Mouse (Mus musculus) hematopoietic stem cell, adult 5-6 weeks (primary cell): ENCODE data around the gene Chst5. TPM values are rescaled to one million over a fixed set of nuclear protein-coding genes. Genes with fewer than 3 reads are reported as not detected.
"Not testable (repeated sequence)": the region's sequence is repeated elsewhere in the genome, so short reads cannot be mapped to it uniquely, and the experiment has no call there.

Experiments
- ATAC-seq, 2 experiments: fragments of 125-278 bp in 1 of 2; replicated peaks in 1 of 2; 2 replicates each; pipeline ENCODE4 v1.8.0; 2016 to 2017; ENCODE audit warnings: inconsistent platforms in 2 of 2, mild to moderate bottlenecking in 2 of 2, moderate number of reproducible peaks in 2 of 2, low read depth in 1 of 2, moderate TSS enrichment in 1 of 2; ENCODE audit not compliant: low FRiP score in 2 of 2, poor library complexity in 2 of 2, severe bottlenecking in 2 of 2, insufficient read depth in 1 of 2, low TSS enrichment in 1 of 2
- total RNA-seq: library from RNA; stranded (forward); fragments of 172-1452, 232-1000 nt; gene quantifications from 2 replicates; pipeline ENCODE4 v1.2.3, GENCODE M21; 2017

Chst5 gene
- total RNA-seq, 1 experiment from 2014 or later, result not detected

DNA sequence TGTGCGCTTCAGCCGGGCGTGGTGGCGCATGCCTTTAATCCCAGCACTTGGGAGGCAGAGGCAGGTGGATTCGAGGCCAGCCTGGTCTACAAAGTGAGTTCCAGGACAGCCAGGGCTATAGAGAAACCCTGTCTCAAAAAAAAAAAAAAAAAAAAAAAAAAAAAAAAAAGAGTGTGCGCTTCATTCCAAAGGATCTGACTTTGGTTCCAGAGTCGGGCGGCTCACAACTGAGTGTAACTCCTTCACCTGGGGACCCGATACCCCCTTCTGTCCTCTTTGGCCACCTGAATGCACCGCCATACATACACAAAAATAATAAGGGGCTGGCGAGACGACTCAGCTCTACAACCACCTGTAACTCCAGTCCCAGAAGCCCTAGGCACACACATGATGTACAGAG, 57.0 kb downstream of the Chst5 start:
- ATAC-seq, result not testable (repeated sequence)

DNA sequence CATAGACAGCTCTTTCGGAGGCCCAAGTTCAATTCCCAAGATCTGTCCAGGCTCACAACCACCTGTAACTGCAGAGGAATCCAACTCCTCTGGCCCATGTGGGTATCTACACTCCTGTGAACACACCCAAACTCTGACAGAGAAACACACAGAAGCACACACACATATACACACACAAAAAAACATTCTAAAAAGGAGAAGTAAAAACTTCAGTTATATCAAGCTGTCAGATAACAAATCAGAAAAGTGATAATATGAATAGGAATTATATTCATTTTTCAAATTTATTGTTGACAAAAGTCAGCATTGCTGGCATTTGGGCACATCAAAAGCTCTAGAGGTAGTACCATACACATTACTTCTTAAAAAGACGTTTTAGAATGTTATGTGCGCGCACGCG, 63.5 kb downstream of the Chst5 start:
- no peak for ATAC-seq

Other genes with a start within 250 kb of the Chst5 start
- gene Ctrb1, start 219.4 kb downstream of the Chst5 start, total RNA-seq, result not detected in 2 replicates
- gene Bcar1, start 166.6 kb downstream of the Chst5 start, total RNA-seq, result 0.06 TPM in 1 of 2 replicates, not detected in the other
- gene Cfdp1, start 56.2 kb downstream of the Chst5 start, total RNA-seq, result 173 and 207 TPM in 2 replicates
- 2.1 and 3.4 TPM in 2 replicates for gene Tmem170, start 33.7 kb downstream of the Chst5 start, total RNA-seq
- gene Tmem231, start 23.4 kb upstream of the Chst5 start, total RNA-seq, result 4.6 and 5.8 TPM in 2 replicates
- gene Gabarapl2, start 30.3 kb upstream of the Chst5 start, total RNA-seq, result 41.8 and 63.8 TPM in 2 replicates
- 5.6 and 6.9 TPM in 2 replicates for gene Adat1, start 81.9 kb upstream of the Chst5 start, total RNA-seq
- gene Kars, start 100.9 kb upstream of the Chst5 start, total RNA-seq, result 166 and 198 TPM in 2 replicates
- gene Terf2ip, start 101.0 kb upstream of the Chst5 start, total RNA-seq, result 16.8 and 20.3 TPM in 2 replicates
- not detected in 2 replicates for gene Gm6793, start 104.6 kb upstream of the Chst5 start, total RNA-seq